Mouse (Mus musculus) adrenal gland, adult 8-10 months (tissue): Measurements from ENCODE around the gene Kcnf1. TPM values are rescaled to one million over a fixed set of nuclear protein-coding genes. Genes with fewer than 3 reads are reported as not detected.
"Not testable (repeated sequence)": the region's sequence is repeated elsewhere in the genome, so short reads cannot be mapped to it uniquely, and the experiment has no call there.

Source experiments
- DNase-seq: peaks from one replicate; pipeline ENCODE4 v3.0.0; 2022
- total RNA-seq, 4 experiments: library from RNA; stranded (reverse); gene quantifications; 2 replicates each; pipeline ENCODE4 v1.2.4; 2022

Gene Kcnf1
- total RNA-seq, 4 experiments from 2014 or later = 0.35 to 1.7 (median 1.1) TPM

GRCm38 (mm10) chr12:17157558-17157957 is 19.1 kb downstream of the Kcnf1 start:
- no peak for DNase-seq

GRCm38 (mm10) chr12:17155781-17156180 is 20.9 kb downstream of the Kcnf1 start:
- no peak for DNase-seq

GRCm38 (mm10) chr12:17152840-17153239 is 23.8 kb downstream of the Kcnf1 start:
- DNase-seq = no peak

GRCm38 (mm10) chr12:17148920-17149319 is 27.8 kb downstream of the Kcnf1 start:
- no peak for DNase-seq

- no peak for DNase-seq
Observed at GRCm38 (mm10) chr12:17141791-17142190, 34.9 kb downstream of the Kcnf1 start.

- no peak for DNase-seq
Observed at GRCm38 (mm10) chr12:17140436-17140835, 36.3 kb downstream of the Kcnf1 start.

- no peak for DNase-seq
Observed at GRCm38 (mm10) chr12:17134546-17135096, 42.1 kb downstream of the Kcnf1 start.

GRCm38 (mm10) chr12:17132243-17132642 is 44.4 kb downstream of the Kcnf1 start:
- DNase-seq = no peak

GRCm38 (mm10) chr12:17131563-17131962 is 45.1 kb downstream of the Kcnf1 start:
- DNase-seq = no peak

- not testable (repeated sequence) for DNase-seq
Observed at GRCm38 (mm10) chr12:17122881-17123280, 53.8 kb downstream of the Kcnf1 start.

Other genes starting within 250 kb of the Kcnf1 start
- gene Pqlc3, start 176.5 kb downstream of the Kcnf1 start, total RNA-seq = 10 to 100 TPM; 11.0 to 14.7 (median 13.5) TPM
- gene 2410004P03Rik, start 165.2 kb downstream of the Kcnf1 start, total RNA-seq = not detected
- 100 to 1,000 TPM; 165 to 203 (median 180) TPM for gene Pdia6, start 89.7 kb upstream of the Kcnf1 start, total RNA-seq
- 1 to 10 TPM; 1.2 to 4.0 (median 2.2) TPM for gene Atp6v1c2, start 152.5 kb upstream of the Kcnf1 start, total RNA-seq
- gene Nol10, start 171.6 kb upstream of the Kcnf1 start, total RNA-seq = 10 to 100 TPM; 15.1 to 22.2 (median 19.4) TPM